Mouse (Mus musculus): Measurements from ENCODE around the gene Hcar2. TPM values are rescaled to one million over a fixed set of nuclear protein-coding genes. Genes with fewer than 3 reads are reported as not detected.

The Hcar2 gene
- polyA plus RNA-seq, 1 experiment, result not detected

- no peaks in the 10 kb centered on the region for H3K4me1 ChIP-seq (ENCODE audit: control insufficient read depth, insufficient read depth, low read length)
- no peak overlapping the region for H3K27ac ChIP-seq (ENCODE audit: insufficient read depth, low read length)
- TF ChIP-seq CTCF (IDR thresholded peaks at IDR 0.05; ENCODE audit: borderline replicate concordance, insufficient read depth, low read length), result no peak
- no peak for TF ChIP-seq POLR2A (IDR thresholded peaks at IDR 0.05; ENCODE audit: low read depth, low read length)
- H3K4me3 ChIP-seq (ENCODE audit: insufficient read depth, low read length), result no peak overlapping the region
These were observed 1.2 kb upstream of the Hcar2 start for GRCm38 (mm10) chr5:123866457-123866856.

- TF ChIP-seq POLR2A (IDR thresholded peaks at IDR 0.05; ENCODE audit: low read depth, low read length) (no peak), CTCF (IDR thresholded peaks at IDR 0.05; ENCODE audit: borderline replicate concordance, insufficient read depth, low read length) (no peak)
- Histone ChIP-seq H3K27ac (ENCODE audit: insufficient read depth, low read length) (no peak overlapping the region), H3K4me3 (ENCODE audit: insufficient read depth, low read length) (no peak overlapping the region), H3K4me1 (ENCODE audit: control insufficient read depth, insufficient read depth, low read length) (no peaks in the 10 kb centered on the region)
These were observed 1.4 kb downstream of the Hcar2 start for GRCm38 (mm10) chr5:123863934-123864333.

GRCm38 (mm10) chr5:123862374-123863350 lies 2.6 kb downstream of the Hcar2 start:
- H3K4me1 ChIP-seq (ENCODE audit: control insufficient read depth, insufficient read depth, low read length), result no peaks in the 10 kb centered on the region
- H3K27ac ChIP-seq (ENCODE audit: insufficient read depth, low read length), result no peak overlapping the region
- no peak overlapping the region for H3K4me3 ChIP-seq (ENCODE audit: insufficient read depth, low read length)
- TF ChIP-seq POLR2A (IDR thresholded peaks at IDR 0.05; ENCODE audit: low read depth, low read length), result no peak
- no peak for TF ChIP-seq CTCF (IDR thresholded peaks at IDR 0.05; ENCODE audit: borderline replicate concordance, insufficient read depth, low read length)

DNA sequence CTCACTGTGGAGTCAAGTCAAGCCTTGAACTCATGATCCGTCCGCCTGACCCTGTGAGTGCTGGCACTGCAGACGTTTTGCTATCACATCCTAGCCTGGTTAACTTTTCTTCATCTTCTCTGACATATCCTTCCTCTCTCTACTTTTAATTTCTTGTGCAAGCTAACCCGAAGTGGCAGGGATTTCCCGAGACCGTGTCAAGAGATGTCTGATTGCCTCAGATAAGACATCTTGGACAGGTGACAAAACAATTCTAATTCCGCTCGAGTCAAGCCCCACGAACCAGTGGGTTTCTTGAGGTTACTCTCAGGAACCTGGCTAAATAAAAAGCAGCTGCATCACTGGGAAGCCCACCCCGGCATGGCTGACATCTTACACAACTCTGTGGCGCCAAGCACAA lies 6.5 kb downstream of the Hcar2 start:
- TF ChIP-seq CTCF (IDR thresholded peaks at IDR 0.05; ENCODE audit: borderline replicate concordance, insufficient read depth, low read length) (no peak), POLR2A (IDR thresholded peaks at IDR 0.05; ENCODE audit: low read depth, low read length) (no peak)
- Histone ChIP-seq H3K27ac (ENCODE audit: insufficient read depth, low read length) (no peak overlapping the region), H3K4me1 (ENCODE audit: control insufficient read depth, insufficient read depth, low read length) (no peaks in the 10 kb centered on the region), H3K4me3 (ENCODE audit: insufficient read depth, low read length) (no peak overlapping the region)

DNA sequence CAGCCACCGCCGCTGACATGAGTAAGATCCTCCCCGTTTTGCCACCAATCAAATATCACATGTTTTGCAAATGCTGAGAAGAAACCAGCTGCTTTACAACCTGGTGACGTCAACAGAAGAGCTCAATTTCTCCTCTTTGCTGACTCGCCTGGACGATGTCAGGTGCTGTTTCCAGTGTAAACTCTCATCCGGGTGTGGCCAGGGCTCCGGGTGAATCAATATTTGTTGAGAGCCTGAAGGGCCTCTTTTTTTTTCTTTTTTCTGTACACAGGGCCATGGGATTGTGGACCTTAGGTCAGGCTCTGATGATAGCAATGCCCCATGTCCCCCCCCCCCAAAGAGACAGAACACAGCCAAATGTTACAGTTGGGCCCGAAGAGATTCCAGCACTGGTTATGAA lies 10.8 kb downstream of the Hcar2 start:
- Histone ChIP-seq H3K4me1 (ENCODE audit: control insufficient read depth, insufficient read depth, low read length) (no peaks in the 10 kb centered on the region), H3K27ac (ENCODE audit: insufficient read depth, low read length) (no peak overlapping the region), H3K4me3 (ENCODE audit: insufficient read depth, low read length) (no peak overlapping the region)
- no peak for TF ChIP-seq CTCF (IDR thresholded peaks at IDR 0.05; ENCODE audit: borderline replicate concordance, insufficient read depth, low read length)
- no peak for TF ChIP-seq POLR2A (IDR thresholded peaks at IDR 0.05; ENCODE audit: low read depth, low read length)

DNA sequence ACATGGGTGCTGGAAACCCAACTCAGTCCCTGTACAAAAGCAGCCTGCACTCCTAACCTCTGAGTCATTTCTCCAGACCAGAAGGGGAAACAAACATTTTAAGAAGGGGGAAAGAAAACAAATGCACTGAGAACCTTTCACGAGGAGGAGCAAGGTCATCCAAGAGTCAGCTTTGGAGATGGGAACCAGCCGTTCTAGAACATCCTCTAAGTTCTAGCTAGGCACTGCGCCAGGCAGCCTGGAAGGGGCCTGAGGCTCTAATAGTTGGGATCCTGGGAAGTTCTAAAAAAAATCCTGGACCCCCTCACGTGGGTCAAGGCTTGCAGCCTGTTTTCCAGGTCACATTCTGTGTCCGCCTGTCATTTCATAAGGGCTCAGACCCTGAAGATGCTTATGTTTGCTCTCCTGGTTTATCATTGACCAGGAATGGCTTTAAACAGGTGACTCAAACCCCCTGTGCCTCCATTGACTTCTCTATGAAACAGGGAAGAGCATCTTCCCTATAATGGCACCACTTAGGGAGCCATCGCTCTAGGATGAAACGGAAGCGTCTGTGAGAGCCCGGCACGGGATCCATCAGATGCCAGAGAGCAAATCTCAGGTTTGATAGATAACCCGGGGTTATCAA lies 11.3 kb downstream of the Hcar2 start:
- no peak for TF ChIP-seq POLR2A (IDR thresholded peaks at IDR 0.05; ENCODE audit: low read depth, low read length)
- TF ChIP-seq CTCF (IDR thresholded peaks at IDR 0.05; ENCODE audit: borderline replicate concordance, insufficient read depth, low read length), result no peak
- Histone ChIP-seq H3K27ac (ENCODE audit: insufficient read depth, low read length) (no peak overlapping the region), H3K4me1 (ENCODE audit: control insufficient read depth, insufficient read depth, low read length) (no peaks in the 10 kb centered on the region), H3K4me3 (ENCODE audit: insufficient read depth, low read length) (no peak overlapping the region)

DNA sequence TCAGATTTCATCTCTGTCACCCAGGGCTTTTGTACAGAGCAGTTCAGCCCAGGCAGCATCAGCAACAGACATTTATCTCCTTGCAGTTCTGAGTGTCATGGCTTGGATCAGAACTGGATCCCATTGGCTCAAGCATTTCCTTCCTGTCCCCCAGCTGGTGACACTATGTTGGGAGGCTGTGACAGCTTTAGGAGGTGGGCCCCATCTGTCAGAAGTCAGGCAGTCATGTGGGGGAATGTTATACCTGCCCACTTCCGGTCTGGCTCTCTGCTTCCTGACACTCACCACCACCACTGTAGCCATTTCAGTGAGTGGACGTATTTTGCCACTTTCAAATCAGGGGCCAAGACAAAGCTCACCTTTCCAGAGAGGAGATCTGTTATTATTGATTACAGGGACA lies 13.9 kb downstream of the Hcar2 start:
- Histone ChIP-seq H3K27ac (ENCODE audit: insufficient read depth, low read length) (no peak overlapping the region), H3K4me3 (ENCODE audit: insufficient read depth, low read length) (no peak overlapping the region), H3K4me1 (ENCODE audit: control insufficient read depth, insufficient read depth, low read length) (no peaks in the 10 kb centered on the region)
- TF ChIP-seq CTCF (IDR thresholded peaks at IDR 0.05; ENCODE audit: borderline replicate concordance, insufficient read depth, low read length) (no peak), POLR2A (IDR thresholded peaks at IDR 0.05; ENCODE audit: low read depth, low read length) (no peak)

DNA sequence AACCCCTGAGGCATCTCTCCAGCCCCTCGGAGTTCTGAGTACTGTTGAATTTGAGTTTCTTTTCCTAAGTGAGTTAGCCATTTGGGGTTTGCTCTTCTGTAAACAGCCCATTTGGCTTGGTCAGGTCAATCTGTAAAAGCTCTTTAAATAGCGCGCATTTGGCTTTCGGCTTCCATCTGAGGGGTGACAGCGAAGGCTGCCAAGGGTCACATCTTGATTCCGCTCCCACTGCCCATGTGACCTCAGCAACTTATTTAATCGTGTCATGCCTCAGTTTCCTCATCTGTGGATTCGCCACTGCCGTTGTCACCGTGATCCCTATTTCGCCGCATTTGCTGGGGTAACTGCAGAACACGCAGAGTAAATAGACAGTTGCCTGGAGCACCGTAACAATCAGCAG lies 21.0 kb downstream of the Hcar2 start:
- Histone ChIP-seq H3K4me3 (ENCODE audit: insufficient read depth, low read length) (no peak overlapping the region), H3K4me1 (ENCODE audit: control insufficient read depth, insufficient read depth, low read length) (no peaks in the 10 kb centered on the region), H3K27ac (ENCODE audit: insufficient read depth, low read length) (no peak overlapping the region)
- no peak for TF ChIP-seq CTCF (IDR thresholded peaks at IDR 0.05; ENCODE audit: borderline replicate concordance, insufficient read depth, low read length)
- no peak for TF ChIP-seq POLR2A (IDR thresholded peaks at IDR 0.05; ENCODE audit: low read depth, low read length)

DNA sequence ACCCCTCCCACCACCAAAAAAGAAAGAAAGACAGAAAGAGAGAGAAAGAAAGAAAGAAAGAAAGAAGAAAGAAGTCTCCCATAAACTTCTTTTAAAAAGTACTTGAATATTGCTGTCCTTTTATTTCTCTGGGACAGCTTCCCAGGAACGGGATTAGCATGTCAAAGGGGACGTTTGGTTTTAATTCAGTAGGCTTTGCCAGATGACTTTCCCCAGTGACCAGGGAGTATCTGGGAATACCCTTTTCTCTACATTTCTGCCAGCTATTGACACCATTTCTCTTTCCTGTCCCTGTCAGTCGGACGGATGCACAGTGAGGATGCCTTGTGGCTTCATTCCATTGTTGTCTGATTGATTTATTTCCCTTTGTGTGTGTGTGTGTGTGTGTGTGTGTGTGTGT lies 21.5 kb downstream of the Hcar2 start:
- TF ChIP-seq POLR2A (IDR thresholded peaks at IDR 0.05; ENCODE audit: low read depth, low read length), result no peak
- TF ChIP-seq CTCF (IDR thresholded peaks at IDR 0.05; ENCODE audit: borderline replicate concordance, insufficient read depth, low read length), result no peak
- Histone ChIP-seq H3K27ac (ENCODE audit: insufficient read depth, low read length) (no peak overlapping the region), H3K4me1 (ENCODE audit: control insufficient read depth, insufficient read depth, low read length) (no peaks in the 10 kb centered on the region), H3K4me3 (ENCODE audit: insufficient read depth, low read length) (no peak overlapping the region)

DNA sequence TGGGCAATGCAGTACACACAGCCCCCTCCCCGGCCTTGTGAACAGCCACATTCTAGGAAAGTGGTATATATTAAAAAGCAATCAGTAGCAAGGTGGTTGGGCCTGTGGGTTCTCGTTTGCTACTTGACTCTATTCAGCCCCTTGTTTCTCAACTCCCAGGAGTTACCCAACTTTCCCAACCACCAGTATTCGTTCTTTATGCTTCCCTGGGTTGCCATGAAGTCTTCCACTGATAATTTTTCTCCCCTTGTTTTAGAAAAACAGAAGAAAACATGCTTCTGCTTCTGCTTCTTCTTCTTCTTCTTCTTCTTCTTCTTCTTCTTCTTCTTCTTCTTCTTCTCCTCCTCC lies 22.4 kb downstream of the Hcar2 start:
- no peak overlapping the region for H3K27ac ChIP-seq (ENCODE audit: insufficient read depth, low read length)
- no peak for TF ChIP-seq POLR2A (IDR thresholded peaks at IDR 0.05; ENCODE audit: low read depth, low read length)
- no peak for TF ChIP-seq CTCF (IDR thresholded peaks at IDR 0.05; ENCODE audit: borderline replicate concordance, insufficient read depth, low read length)
- no peaks in the 10 kb centered on the region for H3K4me1 ChIP-seq (ENCODE audit: control insufficient read depth, insufficient read depth, low read length)
- H3K4me3 ChIP-seq (ENCODE audit: insufficient read depth, low read length), result no peak overlapping the region

Measured in embryonic fibroblast, embryonic 13.5 days (primary cell).